Mouse (Mus musculus) heart, adult 2 months (tissue): Measurements from ENCODE around the gene Coq8a. TPM values are rescaled to one million over a fixed set of nuclear protein-coding genes. Genes with fewer than 3 reads are reported as not detected.

Experiments used
- DNase-seq, 2 experiments: peaks; one replicate each; pipeline ENCODE4 v3.0.0; 2021
- H3K27ac ChIP-seq: fragments of 200-600 bp; 2 replicates; pipeline ENCODE4 v1.8.1; 2022
- H3K27me3 ChIP-seq: fragments of 200-500 bp; 2 replicates; pipeline ENCODE4 v1.6.1; 2012; ENCODE audit warnings: mild to moderate bottlenecking, low read length, inconsistent platforms, mixed read lengths; ENCODE audit not compliant: control insufficient read depth, insufficient read depth
- H3K36me3 ChIP-seq: fragments of 200-500 bp; 2 replicates; pipeline ENCODE4 v1.6.1; 2012; ENCODE audit warnings: low read length, inconsistent platforms; ENCODE audit not compliant: control insufficient read depth, insufficient read depth
- H3K4me1 ChIP-seq: fragments of 200-500 bp; 2 replicates; pipeline ENCODE4 v1.6.1; 2011; ENCODE audit warnings: low read length; ENCODE audit not compliant: control insufficient read depth, insufficient read depth
- H3K4me3 ChIP-seq: fragments of 200-600 bp; 2 replicates; pipeline ENCODE4 v1.8.1; 2022
- H3K79me2 ChIP-seq: fragments of 200-500 bp; replicated peaks from 2 replicates; pipeline ENCODE4 v1.6.1; 2012; ENCODE audit warnings: mild to moderate bottlenecking, inconsistent platforms, low read length, moderate library complexity, mixed read lengths; ENCODE audit not compliant: control insufficient read depth, insufficient read depth
- H3K9ac ChIP-seq: fragments of 200-500 bp; 2 replicates; pipeline ENCODE4 v1.6.1; 2012; ENCODE audit warnings: low read depth, mild to moderate bottlenecking, control low read depth, inconsistent platforms, low read length, mixed read lengths
- CTCF ChIP-seq: fragments of 200-600 bp; IDR thresholded peaks from 2 replicates; pipeline ENCODE4 v1.8.1; 2022; ENCODE audit warnings: antibody characterized with exemption, mild to moderate bottlenecking, moderate library complexity
- EP300 ChIP-seq: fragments of 200-500 bp; IDR thresholded peaks from 2 replicates; pipeline ENCODE4 v1.6.1; 2011; ENCODE audit warnings: low read depth, low read length, control low read depth; ENCODE audit not compliant: insufficient read depth
- POLR2A ChIP-seq: fragments of 200-500 bp; IDR thresholded peaks from 2 replicates; pipeline ENCODE4 v1.6.1; 2011; ENCODE audit warnings: mild to moderate bottlenecking, low read depth, low read length, control low read depth; ENCODE audit not compliant: insufficient read depth
- WGBS: fragments of 180-500 bp; shearing (Covaris S2); methylation state at CpG from one replicate; pipeline ENCODE4 v1.1.7; 2018; 5-methylcytosine and 5-hydroxymethylcytosine counted together
- intact Hi-C: fragments of 180-260 bp; cut with DNase I; formaldehyde crosslinking; loops from one replicate; pipeline ENCODE4 v1.15.1; 2025
- long read RNA-seq: library from polyadenylated mRNA; stranded (forward); transcript quantifications from one replicate; pipeline ENCODE4 v2.0.0, GENCODE M21; 2021
- polyA plus RNA-seq: library from polyadenylated mRNA; depleted of rRNA; stranded (reverse); fragments of >200 nt; gene quantifications from 2 replicates; pipeline ENCODE4 v1.2.3, GENCODE M21; 2012; rRNA removed
- total RNA-seq, 2 experiments: library from RNA; stranded (reverse); gene quantifications; 2 replicates each; pipeline ENCODE4 v1.2.3; 2021

Coq8a gene
- 100 to 1,000 TPM; 783 to 919 TPM for total RNA-seq
- polyA plus RNA-seq = 468 and 899 TPM in 2 replicates
- long read RNA-seq, full-length matches to known transcripts = 478 of 587 reads
- long read RNA-seq, partial matches to known transcripts = 46 of 587 reads
- long read RNA-seq, other reads (novel, unspliced or antisense) = 63 of 587 reads

DNA sequence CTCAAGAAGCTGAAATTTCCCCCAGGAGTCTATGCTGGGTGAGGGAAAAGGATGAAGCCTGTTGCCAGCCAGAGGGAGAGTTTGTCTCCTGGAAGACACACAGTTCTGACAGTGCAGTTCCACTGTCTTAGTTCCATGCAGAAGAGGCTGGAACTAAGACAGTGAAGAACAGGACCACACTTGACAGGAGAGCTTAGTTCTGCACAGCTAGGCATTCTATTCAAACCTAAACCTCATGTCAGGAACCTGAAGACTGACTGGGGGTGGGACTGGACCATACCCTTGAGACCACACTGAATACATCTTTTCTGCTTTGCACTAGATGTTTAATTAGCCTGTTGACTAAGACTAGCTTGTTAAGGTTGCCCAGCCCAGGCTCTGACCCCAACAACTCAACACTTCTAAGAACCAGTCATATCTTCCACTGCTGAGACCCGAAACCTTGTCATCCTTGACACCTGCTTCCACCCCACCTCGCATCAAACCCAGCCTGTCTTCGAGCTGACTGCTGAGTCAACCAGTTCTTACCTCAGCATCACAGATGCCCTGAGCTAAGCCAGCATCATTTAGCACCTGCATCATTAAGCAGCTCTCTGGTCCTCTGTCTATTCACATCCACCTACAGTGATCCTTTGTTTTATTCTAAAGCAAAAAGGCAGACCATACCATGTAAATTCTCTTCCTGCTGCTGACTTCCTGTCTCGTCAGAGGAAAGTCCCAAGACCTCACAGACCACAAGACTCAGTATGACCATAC lies at the start of gene Coq8a:
TSS of gene Coq8a (minus strand) at position 644 of the 756 bp plus-strand sequence.
- Histone ChIP-seq H3K79me2 (no peaks in the 10 kb centered on the region), H3K4me1 (no peaks in the 10 kb centered on the region; the same call in 1 of the 2 replicates), H3K9ac (no peak within 1 kb of the TSS), H3K27ac (no peak within 1 kb of the TSS), H3K36me3 (no peaks in the 10 kb centered on the region), H3K27me3 (no peaks in the 10 kb centered on the region), H3K4me3 (no peak within 1 kb of the TSS)
- 65% methylated on average over 4 of the region's 4 CpGs for whole genome bisulfite sequencing
- TF ChIP-seq POLR2A (no peak), EP300 (no peak), CTCF (no peak)
- intact Hi-C loops = no loop called here
- no peak for DNase-seq

DNA sequence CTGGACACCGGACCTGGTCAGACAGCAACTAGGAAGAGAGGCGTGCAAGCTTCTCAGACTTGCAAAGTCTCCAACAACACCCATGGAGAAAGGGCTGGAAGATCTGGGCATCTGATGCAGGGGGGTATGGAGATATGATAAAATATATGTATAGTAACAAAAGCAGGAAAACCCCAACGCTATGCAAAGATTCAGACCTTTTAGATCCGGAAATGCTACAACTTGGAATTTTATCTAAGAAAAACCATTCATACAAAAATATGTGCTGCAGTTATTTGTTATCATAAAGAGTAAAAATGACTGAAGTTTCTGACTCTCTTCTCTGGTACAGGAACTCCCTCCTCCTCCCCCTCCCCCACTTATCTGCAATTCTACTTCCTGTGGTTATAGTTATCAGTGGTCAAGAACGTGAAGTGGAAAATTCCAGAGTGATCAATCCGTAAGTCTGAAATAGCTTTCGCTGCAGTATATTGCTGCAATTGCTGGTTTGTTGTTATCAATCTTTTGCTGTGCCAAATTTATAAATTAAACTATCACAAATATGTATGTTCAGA lies 49.3 kb upstream of the Coq8a start:
- Histone ChIP-seq H3K36me3 (no peaks in the 10 kb centered on the region), H3K4me3 (no peak overlapping the region), H3K27me3 (no peaks in the 10 kb centered on the region), H3K9ac (no peak overlapping the region), H3K4me1 (peaks cover 12% of the 10 kb centered on the region), H3K27ac (no peak overlapping the region), H3K79me2 (no peaks in the 10 kb centered on the region)
- TF ChIP-seq CTCF (no peak), EP300 (no peak), POLR2A (no peak)
- intact Hi-C loops = no loop called here
- DNase-seq = no peak
- WGBS = 48% methylated on average over 7 of the region's 7 CpGs

DNA sequence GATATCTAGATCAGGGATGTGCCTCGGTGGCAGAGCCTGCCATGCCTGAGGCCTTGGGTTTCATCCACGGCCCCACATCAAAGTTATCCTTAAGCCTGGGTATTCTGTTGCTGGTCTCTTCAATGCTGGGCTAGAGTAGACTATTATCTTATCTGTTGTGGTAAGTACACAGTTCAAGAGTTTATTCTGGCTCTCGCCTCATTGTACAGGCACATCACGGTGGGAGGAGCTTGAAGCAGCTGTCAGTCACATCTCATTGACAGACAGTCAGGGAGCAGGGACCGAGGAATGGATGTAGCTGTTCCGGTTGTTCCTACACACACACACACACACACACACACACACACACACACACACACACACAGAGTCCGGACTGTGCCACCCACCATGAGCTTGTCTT lies 48.5 kb upstream of the Coq8a start:
- DNase-seq = no peak
- 57% methylated on average over 7 of the region's 7 CpGs for WGBS
- peaks cover 12% of the 10 kb centered on the region for H3K4me1 ChIP-seq
- no peak overlapping the region for H3K9ac ChIP-seq
- no peak overlapping the region for H3K27ac ChIP-seq
- H3K27me3 ChIP-seq = no peaks in the 10 kb centered on the region
- intact Hi-C loops = no loop called here
- no peak for TF ChIP-seq EP300
- TF ChIP-seq CTCF = no peak
- no peak for TF ChIP-seq POLR2A
- no peak overlapping the region for H3K4me3 ChIP-seq
- no peaks in the 10 kb centered on the region for H3K36me3 ChIP-seq
- H3K79me2 ChIP-seq = no peaks in the 10 kb centered on the region

DNA sequence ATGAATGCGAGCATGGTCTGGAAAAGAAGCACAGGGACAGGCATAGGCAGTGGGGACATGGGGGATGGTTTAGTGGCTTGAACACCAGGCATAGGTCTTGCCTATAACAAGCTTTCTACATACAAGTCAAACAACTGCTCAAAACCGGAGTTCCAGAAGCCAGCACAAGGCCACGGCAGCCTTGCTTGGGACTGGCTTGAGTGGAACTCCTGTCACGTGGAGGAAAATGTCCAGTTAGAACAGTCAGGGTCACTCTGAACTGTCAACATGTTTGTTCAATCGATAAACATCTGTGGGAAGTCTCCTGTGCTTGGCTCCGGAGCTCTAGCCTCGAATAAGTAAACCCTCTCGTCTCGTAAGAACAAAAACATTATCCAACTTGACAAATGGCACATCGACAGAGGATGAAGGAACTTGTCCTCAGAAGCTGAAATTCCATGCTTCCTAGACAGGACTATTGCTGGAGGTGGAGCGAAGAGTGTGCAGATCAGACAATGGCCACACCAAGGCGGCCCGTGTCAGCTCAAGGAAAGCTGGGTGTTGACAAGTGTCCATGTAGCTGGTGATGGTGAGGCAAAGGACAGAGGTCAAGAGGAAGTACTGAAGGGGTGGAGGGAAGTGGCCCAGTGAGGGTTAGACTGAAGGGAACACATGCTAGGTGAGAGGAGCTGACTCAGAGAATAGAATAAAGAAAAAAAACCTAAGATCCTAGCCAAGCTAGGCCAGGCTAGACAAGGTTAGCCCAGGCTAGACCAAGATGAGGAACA lies 46.5 kb upstream of the Coq8a start:
- DNase-seq = no peak
- Histone ChIP-seq H3K4me1 (peaks cover 11% of the 10 kb centered on the region), H3K36me3 (no peaks in the 10 kb centered on the region), H3K27me3 (no peaks in the 10 kb centered on the region), H3K79me2 (no peaks in the 10 kb centered on the region), H3K4me3 (no peak overlapping the region), H3K27ac (no peak overlapping the region), H3K9ac (no peak overlapping the region)
- intact Hi-C loops = no loop called here
- no peak for TF ChIP-seq POLR2A
- TF ChIP-seq CTCF = no peak
- no peak for TF ChIP-seq EP300
- WGBS = 74% methylated on average over 13 of the region's 13 CpGs

DNA sequence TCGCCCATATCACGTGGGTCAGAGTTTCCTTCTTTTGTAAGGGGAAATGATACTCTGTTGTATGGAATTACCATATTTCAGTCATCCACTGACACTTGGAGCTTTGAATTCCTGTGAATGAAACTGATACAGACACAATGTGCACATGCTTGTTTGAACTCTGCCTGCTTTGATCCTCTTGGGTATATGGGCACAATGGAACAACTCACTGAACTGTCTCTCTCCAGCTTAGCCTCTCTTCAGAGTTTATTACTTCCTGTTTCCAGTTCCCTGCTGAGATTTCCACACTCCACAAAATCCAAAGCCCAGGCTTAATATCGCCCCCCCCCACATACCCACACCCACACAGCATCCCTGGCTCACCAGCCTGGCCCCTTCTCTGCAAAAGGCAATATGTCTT lies 32.3 kb upstream of the Coq8a start:
- no peak overlapping the region for H3K27ac ChIP-seq
- intact Hi-C loops = loop anchor here (5.0 kb wide), 1 partner anchor 384 kb away; no protein-coding TSS in a partner anchor
- H3K27me3 ChIP-seq = no peaks in the 10 kb centered on the region
- DNase-seq = no peak
- no peaks in the 10 kb centered on the region for H3K4me1 ChIP-seq
- no peaks in the 10 kb centered on the region for H3K79me2 ChIP-seq
- no peaks in the 10 kb centered on the region for H3K36me3 ChIP-seq
- H3K9ac ChIP-seq = no peak overlapping the region
- 64% methylated on average over 3 of the region's 3 CpGs for WGBS
- TF ChIP-seq POLR2A = no peak
- no peak for TF ChIP-seq EP300
- no peak for TF ChIP-seq CTCF
- H3K4me3 ChIP-seq = no peak overlapping the region

DNA sequence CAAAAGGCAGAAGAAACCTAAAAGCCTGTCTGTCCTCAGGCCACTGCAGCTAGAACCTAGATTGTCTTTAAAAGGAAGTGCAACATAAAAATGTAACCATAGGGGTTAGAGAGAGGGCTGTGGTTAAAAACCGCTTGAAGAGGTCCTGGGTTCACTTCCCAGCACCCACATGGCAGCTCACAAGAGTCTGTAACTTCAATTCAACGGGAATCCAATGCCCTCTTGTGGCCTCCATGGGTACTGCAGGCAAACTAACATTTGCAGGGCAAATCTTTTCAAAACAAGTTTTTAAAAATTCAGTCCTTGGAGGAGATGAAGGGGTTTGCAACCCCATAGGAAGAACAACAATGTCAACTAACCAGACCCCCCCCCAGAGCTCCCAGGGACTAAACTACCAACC lies 31.2 kb upstream of the Coq8a start:
- Histone ChIP-seq H3K4me1 (no peaks in the 10 kb centered on the region), H3K27ac (no peak overlapping the region), H3K4me3 (no peak overlapping the region), H3K9ac (no peak overlapping the region), H3K79me2 (no peaks in the 10 kb centered on the region), H3K36me3 (no peaks in the 10 kb centered on the region), H3K27me3 (no peaks in the 10 kb centered on the region)
- TF ChIP-seq EP300 (no peak), POLR2A (no peak), CTCF (peak; percentile 77)
- WGBS = 42% methylated on average over 2 of the region's 2 CpGs
- intact Hi-C loops = loop anchor here (5.0 kb wide), 1 partner anchor 383 kb away; no protein-coding TSS in a partner anchor
- peak in 1 of 2 experiments; percentile 44 for DNase-seq
